ENCODE assay signal across 17 mouse cellular contexts in genomic region chr16:57923447-57924129, GRCm38 (mm10).
"Had no signal": no experiment of that assay in that cellular context is flagged by ENCODE, and none has a peak within 500 bp of the region (broad histone marks: within the 10 kb centered on the region; RNA-seq: fewer than 3 reads in every experiment).

No protein-coding gene starts in this region.

- ATAC-seq: liver, postnatal 0 days had no signal

- H3K9me3 ChIP-seq: limb, embryonic 12.5 days; limb, embryonic 15.5 days; midbrain, embryonic 12.5 days; midbrain, embryonic 15.5 days; neural tube, embryonic 13.5 days had no signal

- DNase-seq: kidney, adult 2 months; kidney, postnatal 25 days; layer of hippocampus, postnatal 36 days; left cerebral cortex, postnatal 4 days; liver, postnatal 0 days; thymus, adult 2 months; thymus, postnatal 14 days; thymus, postnatal 4 days had no signal

- H3K27ac ChIP-seq: kidney, postnatal 0 days; limb, embryonic 12.5 days; limb, embryonic 15.5 days; liver, embryonic 14.5 days; macrophage; midbrain, embryonic 12.5 days; midbrain, embryonic 15.5 days; neural tube, embryonic 13.5 days had no signal

- H3K4me3 ChIP-seq: limb, embryonic 12.5 days; limb, embryonic 15.5 days; midbrain, embryonic 12.5 days; midbrain, embryonic 15.5 days; neural tube, embryonic 13.5 days had no signal

- H3K27me3 ChIP-seq: limb, embryonic 12.5 days; limb, embryonic 15.5 days; midbrain, embryonic 12.5 days; midbrain, embryonic 15.5 days; neural tube, embryonic 13.5 days had no signal

- H3K36me3 ChIP-seq: limb, embryonic 12.5 days; limb, embryonic 15.5 days; midbrain, embryonic 12.5 days; midbrain, embryonic 15.5 days; neural tube, embryonic 13.5 days had no signal

- H3K4me1 ChIP-seq: limb, embryonic 12.5 days; midbrain, embryonic 12.5 days; midbrain, embryonic 15.5 days; neural tube, embryonic 13.5 days had no signal

- H3K4me2 ChIP-seq: limb, embryonic 12.5 days; limb, embryonic 15.5 days; liver, embryonic 11.5 days; midbrain, embryonic 12.5 days; midbrain, embryonic 15.5 days; neural tube, embryonic 13.5 days had no signal

- H3K9ac ChIP-seq: limb, embryonic 12.5 days; limb, embryonic 15.5 days; liver, embryonic 14.5 days; liver, postnatal 0 days; midbrain, embryonic 12.5 days; midbrain, embryonic 15.5 days; neural tube, embryonic 13.5 days had no signal
